ENCODE assay signal across 20 mouse cellular contexts in the genomic region with DNA sequence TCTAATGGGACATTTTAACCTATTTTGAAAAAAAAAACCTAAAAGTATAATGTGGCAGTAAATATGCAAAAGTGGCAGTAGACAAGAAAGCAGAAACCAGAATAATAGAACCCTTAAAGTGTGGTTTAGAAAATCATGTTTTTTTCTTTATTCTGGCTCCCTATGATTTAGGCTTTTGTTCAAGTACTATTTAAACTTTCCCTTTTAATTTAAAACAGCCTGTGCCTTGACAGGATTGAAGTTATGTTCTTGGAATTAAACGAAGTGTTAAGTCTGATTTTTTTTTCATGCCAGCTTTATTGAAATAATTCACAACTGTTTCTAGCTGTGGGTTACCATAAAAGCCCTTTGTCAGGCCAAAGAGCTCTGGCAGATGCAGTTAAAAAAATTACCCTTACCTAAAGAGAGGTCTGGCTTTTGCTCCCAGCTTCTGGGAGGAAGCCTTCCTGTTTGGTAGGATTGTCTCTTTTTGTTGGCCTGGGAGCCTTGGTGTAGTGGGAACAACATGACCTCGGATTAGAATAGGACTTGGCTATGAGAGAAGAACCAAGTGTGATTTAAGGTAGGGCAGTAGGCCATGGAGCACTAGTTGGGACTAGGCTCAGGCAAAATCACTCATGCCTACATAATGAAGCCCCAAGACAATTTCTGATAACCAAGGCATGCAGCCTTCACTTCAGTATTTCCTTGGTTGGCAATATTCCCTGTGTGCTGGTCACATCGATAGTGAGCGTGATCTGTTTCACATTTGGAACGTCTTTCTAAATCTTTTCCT. TPM values are rescaled to one million over a fixed set of nuclear protein-coding genes. Genes with fewer than 3 reads are reported as not detected.
DNase-seq lines count a peak whose midpoint lies in the region; ATAC-seq and TF ChIP-seq lines count a peak whose summit lies in the region.
"Had no signal": no experiment of that assay in that cellular context is flagged by ENCODE, and none has a peak within 500 bp of the region (broad histone marks: within the 10 kb centered on the region; RNA-seq: fewer than 3 reads in every experiment).

No protein-coding gene starts in this region.

- peak; percentile 95 for DNase-seq in heart, adult 11 months
- peak; percentile 2 to 14 for DNase-seq in kidney, postnatal 36 days
- DNase-seq in kidney, postnatal 4 days, result no peak
- DNase-seq in forelimb bud, embryonic 11.5 days (ENCODE audit: low read depth, low spot score), result peak; percentile 1
- DNase-seq in skeletal muscle tissue, adult 2 months (ENCODE audit: low read depth, low spot score), result peak; percentile 24
- DNase-seq in lung, adult 2 months, result no peak
- no peak for DNase-seq in layer of hippocampus, adult 9-10 months (ENCODE audit: low spot score)
- DNase-seq: adrenal gland, postnatal 10 days; cerebellum, adult 9-10 months; layer of hippocampus, postnatal 36 days; left cerebral cortex, postnatal 4 days had no signal

- WGBS in heart, embryonic 12.5 days, result 74% methylated on average over 5 of the region's 5 CpGs
- 54% methylated on average over 5 of the region's 5 CpGs for WGBS in lung, adult 2 months

- no peak overlapping the region for H3K9ac ChIP-seq in heart, embryonic 12.5 days
- H3K9ac ChIP-seq: liver, embryonic 14.5 days; neural tube, embryonic 15.5 days had no signal

- H3K36me3 ChIP-seq in heart, embryonic 12.5 days, result peaks cover 5% of the 10 kb centered on the region; the same call in 1 of the 2 replicates
- H3K36me3 ChIP-seq: neural tube, embryonic 15.5 days had no signal

- TF ChIP-seq POLR2A in lung, adult 2 months (IDR thresholded peaks at IDR 0.05; ENCODE audit: borderline replicate concordance, extremely low read depth, low read depth, low read length), result no peak

- H3K9me3 ChIP-seq in heart, embryonic 12.5 days (replicated peaks), result no peaks in the 10 kb centered on the region
- H3K9me3 ChIP-seq: G1E; neural tube, embryonic 15.5 days had no signal

- no peak for TF ChIP-seq CTCF in lung, adult 2 months (IDR thresholded peaks at IDR 0.05; ENCODE audit: insufficient read depth, low read length)

- H3K4me2 ChIP-seq in heart, embryonic 12.5 days, result no peak overlapping the region
- H3K4me2 ChIP-seq: midbrain, embryonic 11.5 days; neural tube, embryonic 15.5 days had no signal

- no peak overlapping the region for H3K4me3 ChIP-seq in heart, embryonic 12.5 days
- no peak overlapping the region for H3K4me3 ChIP-seq in lung, adult 2 months (replicated peaks; ENCODE audit: extremely low read depth, low read depth, low read length)
- H3K4me3 ChIP-seq: neural tube, embryonic 15.5 days had no signal

- H3K27ac ChIP-seq in heart, embryonic 12.5 days (ENCODE audit: poor library complexity, severe bottlenecking), result no peak overlapping the region
- H3K27ac ChIP-seq: hindbrain, postnatal 0 days; liver, embryonic 14.5 days; neural tube, embryonic 15.5 days had no signal

- ATAC-seq in heart, embryonic 12.5 days (ENCODE audit: insufficient number of reproducible peaks, low FRiP score), result no peak
- ATAC-seq: hindbrain, postnatal 0 days had no signal

- H3K27me3 ChIP-seq in heart, embryonic 12.5 days (replicated peaks), result no peaks in the 10 kb centered on the region
- H3K27me3 ChIP-seq: neural tube, embryonic 15.5 days had no signal

- H3K4me1 ChIP-seq in heart, embryonic 12.5 days (replicated peaks), result no peaks in the 10 kb centered on the region
- H3K4me1 ChIP-seq in lung, adult 2 months (ENCODE audit: control insufficient read depth, insufficient read depth, low read length), result no peaks in the 10 kb centered on the region; the same call in 1 of the 2 replicates
- H3K4me1 ChIP-seq: neural tube, embryonic 15.5 days had no signal

RNA-seq across cellular contexts. Expression of a gene that starts 27.4 kb away (rescaled TPM):
- 10.9 and 12.7 TPM in 2 replicates for polyA plus RNA-seq in heart, embryonic 12.5 days (2016; fragmentation: Nextera tagmentation; extraction: Ambion mirVana)
- 7.8 and 12.5 TPM in 2 replicates for polyA plus RNA-seq in lung, adult 2 months (2012; rRNA removed)

RNA-seq across cellular contexts. Expression of a gene that starts 27.6 kb away (rescaled TPM):
- polyA plus RNA-seq in heart, embryonic 12.5 days (2016; fragmentation: Nextera tagmentation; extraction: Ambion mirVana), result 7.1 and 8.1 TPM in 2 replicates
- polyA plus RNA-seq in lung, adult 2 months (2012; rRNA removed), result 0.63 and 1.3 TPM in 2 replicates

RNA-seq across cellular contexts. Expression of a gene that starts 51.8 kb away (rescaled TPM):
- not detected in 2 replicates for polyA plus RNA-seq in heart, embryonic 12.5 days (2016; fragmentation: Nextera tagmentation; extraction: Ambion mirVana)
- polyA plus RNA-seq in lung, adult 2 months (2012; rRNA removed), result not detected in 2 replicates
- polyA plus RNA-seq: G1E; hindbrain, postnatal 0 days; kidney, embryonic 16.5 days; liver, embryonic 14.5 days; midbrain, embryonic 11.5 days; neural tube, embryonic 15.5 days; small intestine, adult 2 months; stomach, embryonic 14.5 days had no signal

Comparison
In these comparisons a context has a peak if more than half of its experiments do, and no peak if none do; other contexts are left out.
1. DNase-seq: peak in heart, adult 11 months (single experiment), kidney, postnatal 36 days (2 of 2), forelimb bud, embryonic 11.5 days (single experiment) and skeletal muscle tissue, adult 2 months (single experiment); none in kidney, postnatal 4 days (0 of 2), lung, adult 2 months (single experiment) and layer of hippocampus, adult 9-10 months (single experiment).